Mouse (Mus musculus) cortical plate, adult 2 months (tissue): ENCODE results near the gene Habp4. TPM values are rescaled to one million over a fixed set of nuclear protein-coding genes. Genes with fewer than 3 reads are reported as not detected.

Experiments used
- H3K27ac ChIP-seq: fragments of 200-500 bp; 2 replicates; pipeline ENCODE4 v1.5.1; 2012; ENCODE audit warnings: low read length, control low read depth, inconsistent platforms; ENCODE audit not compliant: insufficient read depth
- H3K4me1 ChIP-seq: fragments of 200-500 bp; 2 replicates; pipeline ENCODE4 v1.6.1; 2011; ENCODE audit warnings: low read length; ENCODE audit not compliant: control insufficient read depth, insufficient read depth
- H3K4me3 ChIP-seq: fragments of 200-500 bp; 2 replicates; pipeline ENCODE4 v1.5.1; 2011; ENCODE audit warnings: mild to moderate bottlenecking, low read length, control low read depth; ENCODE audit not compliant: insufficient read depth
- CTCF ChIP-seq: fragments of 200-500 bp; IDR thresholded peaks from 2 replicates; pipeline ENCODE4 v1.5.1; 2011; ENCODE audit warnings: mild to moderate bottlenecking, control low read depth, low read length; ENCODE audit not compliant: insufficient read depth; ENCODE audit errors: extremely low read depth
- POLR2A ChIP-seq: fragments of 200-500 bp; IDR thresholded peaks from 2 replicates; pipeline ENCODE4 v1.6.1; 2011; ENCODE audit warnings: mild to moderate bottlenecking, low read length, control low read depth; ENCODE audit not compliant: insufficient read depth; ENCODE audit errors: extremely low read depth
- polyA plus RNA-seq: library from polyadenylated mRNA; depleted of rRNA; stranded (reverse); fragments of >200 nt; gene quantifications from 2 replicates; pipeline ENCODE4 v1.2.3, GENCODE M21; 2012

The Habp4 gene
- polyA plus RNA-seq, 1 experiment: 203 TPM

DNA sequence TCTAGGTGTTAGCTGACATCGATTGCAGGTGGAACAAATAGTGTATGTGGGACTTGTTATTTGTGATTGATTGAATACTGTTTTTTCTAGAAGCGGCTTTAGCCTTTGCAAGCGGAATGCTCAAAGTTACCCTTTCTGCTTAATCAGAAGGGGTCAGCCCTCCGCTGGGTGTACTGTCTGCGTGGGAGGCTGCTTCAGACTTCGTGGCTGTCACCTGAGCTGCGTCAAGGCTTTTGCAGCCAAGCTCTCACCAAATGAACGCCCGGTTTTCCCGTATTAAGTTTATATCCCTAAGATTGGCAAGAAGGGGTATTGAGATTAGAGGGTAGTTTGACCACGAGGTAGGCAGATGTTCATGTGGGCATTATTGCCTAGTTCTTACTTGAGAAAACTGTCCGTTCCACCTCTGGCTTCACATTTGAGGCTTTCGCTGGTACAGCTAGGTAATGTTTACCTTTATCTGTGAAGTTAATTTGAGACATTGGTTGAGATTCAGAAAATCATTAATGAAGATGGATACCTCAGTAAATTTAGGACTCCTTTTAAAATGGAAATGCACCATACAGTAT, 1.6 kb downstream of the Habp4 start:
- peaks cover 2% of the 10 kb centered on the region; the same call in 1 of the 2 replicates for H3K4me1 ChIP-seq
- no peak for TF ChIP-seq CTCF
- H3K27ac ChIP-seq: no peak overlapping the region
- peak overlapping the region; percentile 90 for H3K4me3 ChIP-seq

DNA sequence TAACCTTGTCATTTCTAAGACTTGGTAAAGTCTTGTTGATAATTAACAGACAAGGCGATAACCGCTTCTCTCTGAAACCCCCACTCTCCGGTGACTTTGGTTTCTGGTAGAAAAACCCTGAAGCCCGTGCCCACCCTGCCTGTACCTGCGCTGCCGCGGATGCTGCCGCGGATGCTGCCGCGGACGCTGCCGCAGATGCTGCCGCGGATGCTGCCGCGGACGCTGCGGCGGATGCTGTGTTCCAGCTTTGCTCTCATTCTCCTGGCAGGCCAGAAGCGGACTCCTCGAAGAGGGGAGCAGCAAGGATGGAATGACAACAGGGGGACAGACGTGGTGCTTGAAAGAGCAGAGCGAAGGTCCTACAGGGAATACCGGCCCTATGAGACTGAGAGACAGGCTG, 8.1 kb downstream of the Habp4 start:
- TF ChIP-seq POLR2A (no peak), CTCF (no peak)
- no peak overlapping the region for H3K4me3 ChIP-seq
- no peak overlapping the region for H3K27ac ChIP-seq
- H3K4me1 ChIP-seq: no peaks in the 10 kb centered on the region

DNA sequence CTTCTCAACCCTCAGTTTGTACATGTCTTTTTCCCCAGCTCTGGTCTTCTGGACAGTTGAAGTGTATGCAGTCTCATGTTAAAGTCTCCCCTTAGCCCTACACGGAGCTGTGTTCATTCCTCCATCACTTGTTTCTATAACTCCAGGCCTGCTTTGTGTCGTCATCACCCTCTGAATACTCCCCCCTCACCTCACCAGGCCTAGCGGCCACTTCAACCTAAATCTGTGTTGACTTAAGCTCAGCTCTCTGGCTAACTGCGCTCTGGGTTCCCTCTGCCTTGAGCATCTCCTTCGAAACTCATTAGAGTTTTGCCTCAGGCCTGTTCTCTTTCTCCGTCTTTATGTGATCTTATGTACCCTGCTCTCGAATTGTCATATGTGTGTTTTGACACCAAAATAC, 16.4 kb downstream of the Habp4 start:
- TF ChIP-seq CTCF: no peak
- TF ChIP-seq POLR2A: no peak
- no peaks in the 10 kb centered on the region for H3K4me1 ChIP-seq
- no peak overlapping the region for H3K27ac ChIP-seq
- no peak overlapping the region for H3K4me3 ChIP-seq

DNA sequence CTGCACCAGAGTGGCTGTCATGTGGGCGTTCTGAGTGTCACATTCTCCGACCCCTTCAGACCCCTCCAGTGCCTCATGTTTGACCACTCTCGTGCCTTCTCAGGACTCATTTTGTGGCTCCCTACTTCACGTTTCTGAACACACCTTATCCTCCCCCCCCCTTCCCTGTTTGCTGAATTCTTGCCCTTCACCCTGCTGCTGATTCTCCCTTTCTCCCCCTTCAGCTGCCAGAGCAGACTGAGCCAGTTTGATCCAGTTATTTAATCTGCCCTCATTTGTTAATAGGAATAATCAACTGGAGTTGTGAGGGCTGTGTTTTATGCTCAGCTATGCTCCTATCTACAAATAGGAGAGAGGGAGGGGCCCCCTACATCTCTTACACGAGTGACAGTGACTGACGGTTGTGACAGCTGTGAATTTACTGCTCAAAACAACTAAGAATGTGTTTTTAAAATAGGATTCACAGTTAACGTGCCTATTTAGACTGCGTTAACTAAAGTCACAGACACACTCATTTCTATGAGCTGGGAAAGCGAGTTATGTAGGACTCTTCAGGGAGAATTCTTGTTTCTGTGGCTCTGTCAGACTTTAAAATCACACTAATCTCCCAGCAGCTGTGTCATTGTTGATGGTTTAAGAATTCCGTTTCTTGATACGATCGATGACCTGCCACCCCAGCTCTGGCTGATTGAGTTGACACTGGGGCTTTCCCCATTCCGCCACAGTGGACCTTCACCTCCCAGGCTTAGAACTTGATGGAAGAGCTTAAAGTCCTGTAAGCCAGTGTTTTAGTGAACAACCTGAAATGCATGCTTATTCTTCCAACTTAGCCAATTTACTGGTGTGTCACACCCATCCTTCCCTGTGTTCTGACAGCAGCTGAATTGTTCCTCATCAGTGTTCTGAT, 17.4 kb downstream of the Habp4 start:
- Histone ChIP-seq H3K4me1 (no peaks in the 10 kb centered on the region), H3K27ac (no peak overlapping the region), H3K4me3 (no peak overlapping the region)
- no peak for TF ChIP-seq POLR2A
- TF ChIP-seq CTCF: no peak

DNA sequence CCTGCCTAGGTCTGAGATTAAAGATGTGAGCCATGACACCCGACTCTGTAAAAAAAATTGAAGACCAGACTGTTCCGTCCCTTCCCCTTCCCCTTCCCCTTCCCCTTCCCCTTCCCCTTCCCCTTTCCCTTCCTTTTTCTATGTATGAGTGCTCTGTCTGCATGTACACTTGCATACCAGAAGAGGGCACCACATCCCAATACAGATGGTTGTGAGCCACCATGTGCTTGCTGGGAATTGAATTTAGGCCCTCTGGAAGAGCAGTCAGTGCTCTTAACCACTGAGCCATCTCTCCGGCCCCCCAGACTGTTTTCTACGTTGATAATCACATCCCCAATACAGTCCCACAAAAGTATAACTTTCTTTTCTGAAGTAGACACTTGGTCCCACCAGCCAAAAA, 18.7 kb downstream of the Habp4 start:
- TF ChIP-seq CTCF (no peak), POLR2A (no peak)
- Histone ChIP-seq H3K4me1 (no peaks in the 10 kb centered on the region), H3K4me3 (no peak overlapping the region), H3K27ac (no peak overlapping the region)

DNA sequence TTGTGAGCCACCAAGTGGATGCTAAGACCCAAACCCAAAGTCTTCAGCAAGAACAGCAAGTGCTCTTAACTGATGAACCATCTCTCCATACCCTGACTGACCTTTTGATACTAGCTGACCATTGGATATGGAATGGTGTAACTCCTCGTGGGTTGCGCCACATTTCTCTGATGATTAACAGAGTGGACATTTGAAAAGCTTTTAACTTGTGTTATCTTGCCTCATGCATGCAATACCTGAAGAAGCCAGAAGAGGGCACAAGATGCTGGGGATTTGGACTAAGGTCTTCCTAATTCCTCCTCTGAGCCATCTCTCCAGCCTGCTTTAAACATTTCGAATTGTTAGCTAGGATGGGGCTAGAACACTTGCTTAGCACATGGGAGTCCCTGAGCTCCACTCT, 19.3 kb downstream of the Habp4 start:
- Histone ChIP-seq H3K4me1 (no peaks in the 10 kb centered on the region), H3K4me3 (no peak overlapping the region), H3K27ac (no peak overlapping the region)
- peak; percentile 39; the same call in 1 of the 2 replicates for TF ChIP-seq CTCF
- TF ChIP-seq POLR2A: no peak

DNA sequence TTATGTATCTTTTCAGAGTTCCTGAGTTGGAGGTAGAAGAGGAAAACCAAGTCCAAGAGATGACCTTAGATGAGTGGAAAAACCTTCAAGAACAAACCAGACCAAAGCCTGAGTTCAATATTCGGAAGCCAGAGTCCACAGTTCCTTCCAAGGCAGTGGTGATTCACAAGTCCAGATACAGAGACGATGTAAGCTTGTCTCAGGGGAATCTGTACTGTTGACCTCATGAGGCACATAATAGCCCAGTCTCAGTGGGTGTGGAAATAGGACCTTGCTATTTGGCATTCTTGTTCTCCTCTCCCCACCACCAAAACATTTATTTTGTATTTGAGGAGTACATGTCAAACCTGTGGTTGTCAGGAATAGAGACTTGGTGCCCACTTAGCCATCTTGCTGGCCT, 20.5 kb downstream of the Habp4 start:
- H3K27ac ChIP-seq: no peak overlapping the region
- no peak for TF ChIP-seq CTCF
- TF ChIP-seq POLR2A: no peak
- H3K4me3 ChIP-seq: no peak overlapping the region
- H3K4me1 ChIP-seq: no peaks in the 10 kb centered on the region

DNA sequence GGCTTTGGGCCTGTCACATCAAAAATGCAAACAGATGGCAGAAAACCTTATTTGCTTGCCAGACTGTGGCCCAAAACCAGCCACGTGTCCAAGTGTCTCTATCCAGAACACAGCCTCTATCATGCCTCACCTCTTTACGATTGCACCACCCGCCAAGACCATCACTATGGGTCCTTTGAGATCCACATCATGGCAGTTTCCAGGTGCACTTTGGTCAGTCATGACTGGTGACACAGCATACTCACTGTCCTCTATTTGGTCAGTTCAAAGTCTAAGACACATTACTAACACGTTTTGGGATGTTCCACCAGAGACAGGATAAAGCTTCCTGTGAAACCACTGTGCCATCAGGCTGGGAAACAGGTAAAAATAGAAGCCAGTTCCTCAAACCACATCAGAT, 22.0 kb downstream of the Habp4 start:
- no peak overlapping the region for H3K27ac ChIP-seq
- TF ChIP-seq POLR2A: no peak
- no peak for TF ChIP-seq CTCF
- no peaks in the 10 kb centered on the region for H3K4me1 ChIP-seq
- no peak overlapping the region for H3K4me3 ChIP-seq

DNA sequence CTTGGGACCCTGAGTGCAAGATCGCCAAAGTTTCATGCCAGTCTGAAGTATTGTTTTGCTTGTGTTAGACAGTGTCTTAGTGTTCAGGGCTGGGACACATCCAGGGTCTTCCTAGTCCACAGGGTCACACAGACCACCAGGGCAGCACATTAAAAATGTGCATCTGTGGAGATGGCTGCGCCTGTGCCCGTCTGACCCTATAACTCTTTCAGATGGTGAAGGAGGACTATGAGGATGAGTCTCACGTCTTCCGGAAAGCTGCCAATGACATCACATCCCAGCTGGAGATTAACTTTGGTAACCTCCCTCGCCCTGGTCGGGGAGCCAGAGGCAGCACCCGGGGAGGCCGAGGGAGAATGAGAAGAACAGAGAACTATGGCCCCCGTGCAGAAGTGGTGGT, 22.7 kb downstream of the Habp4 start:
- H3K4me3 ChIP-seq: no peak overlapping the region
- H3K4me1 ChIP-seq: no peaks in the 10 kb centered on the region
- no peak overlapping the region for H3K27ac ChIP-seq
- TF ChIP-seq CTCF: no peak
- TF ChIP-seq POLR2A: no peak

DNA sequence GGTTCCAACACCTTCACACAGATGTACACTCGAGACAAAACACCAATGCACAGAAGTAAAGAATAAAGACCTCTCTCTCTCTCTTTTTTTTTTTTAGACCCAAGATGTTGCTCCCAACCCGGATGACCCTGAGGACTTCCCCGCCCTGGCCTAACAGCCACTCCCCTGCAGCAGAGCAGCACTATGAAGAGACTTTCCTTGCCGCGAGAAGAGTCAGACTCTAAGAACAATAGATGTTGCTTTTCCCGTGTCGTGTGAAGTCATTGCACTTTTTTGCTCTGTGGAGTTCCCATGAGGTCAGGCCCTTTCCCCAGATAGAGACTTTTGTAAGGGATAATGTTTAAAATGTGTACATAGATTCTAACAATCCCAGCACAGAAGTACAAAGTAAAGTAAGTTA, 23.6 kb downstream of the Habp4 start:
- no peak overlapping the region for H3K4me3 ChIP-seq
- no peaks in the 10 kb centered on the region for H3K4me1 ChIP-seq
- no peak overlapping the region for H3K27ac ChIP-seq
- no peak for TF ChIP-seq CTCF
- TF ChIP-seq POLR2A: no peak
